Mouse (Mus musculus): ENCODE measurements around the gene Izumo2.
A peak's percentile ranks its signal among the peaks of the same experiment; 100 is the strongest.

The Izumo2 gene

GRCm38 (mm10) chr7:44708574-44708973 lies at the start of gene Izumo2:
Izumo2 (plus strand) TSS chr7:44708742.
- no peak for DNase-seq (ENCODE audit: low read depth, low spot score)

GRCm38 (mm10) chr7:44661219-44661618 lies 47.3 kb upstream of the Izumo2 start:
- DNase-seq (ENCODE audit: low read depth, low spot score), result no peak

GRCm38 (mm10) chr7:44662168-44662567 lies 46.4 kb upstream of the Izumo2 start:
- DNase-seq (ENCODE audit: low read depth, low spot score), result no peak

GRCm38 (mm10) chr7:44662569-44662968 lies 46.0 kb upstream of the Izumo2 start:
- DNase-seq (ENCODE audit: low read depth, low spot score), result no peak

- DNase-seq (ENCODE audit: low read depth, low spot score), result no peak
Measured at GRCm38 (mm10) chr7:44663546-44663945, 45.0 kb upstream of the Izumo2 start.

GRCm38 (mm10) chr7:44664731-44665130 lies 43.8 kb upstream of the Izumo2 start:
- DNase-seq (ENCODE audit: low read depth, low spot score), result no peak

GRCm38 (mm10) chr7:44666462-44666861 lies 42.1 kb upstream of the Izumo2 start:
- no peak for DNase-seq (ENCODE audit: low read depth, low spot score)

GRCm38 (mm10) chr7:44667996-44668738 lies 40.4 kb upstream of the Izumo2 start:
- no peak for DNase-seq (ENCODE audit: low read depth, low spot score)

- no peak for DNase-seq (ENCODE audit: low read depth, low spot score)
Measured at GRCm38 (mm10) chr7:44669103-44669502, 39.4 kb upstream of the Izumo2 start.

- peak; percentile 84 for DNase-seq (ENCODE audit: low read depth, low spot score)
Measured at GRCm38 (mm10) chr7:44670803-44671202, 37.7 kb upstream of the Izumo2 start, which contains the start of gene Myh14. Myh14 (minus strand) TSS chr7:44670843.

GRCm38 (mm10) chr7:44672193-44672592 lies 36.3 kb upstream of the Izumo2 start:
- DNase-seq (ENCODE audit: low read depth, low spot score), result no peak

- no peak for DNase-seq (ENCODE audit: low read depth, low spot score)
Measured at GRCm38 (mm10) chr7:44674511-44674910, 34.0 kb upstream of the Izumo2 start.

- no peak for DNase-seq (ENCODE audit: low read depth, low spot score)
Measured at GRCm38 (mm10) chr7:44675171-44675570, 33.4 kb upstream of the Izumo2 start.

- DNase-seq (ENCODE audit: low read depth, low spot score), result no peak
Measured at GRCm38 (mm10) chr7:44676126-44676525, 32.4 kb upstream of the Izumo2 start.

- no peak for DNase-seq (ENCODE audit: low read depth, low spot score)
Measured at GRCm38 (mm10) chr7:44676611-44677010, 31.9 kb upstream of the Izumo2 start.

GRCm38 (mm10) chr7:44683656-44684055 lies 24.9 kb upstream of the Izumo2 start:
- DNase-seq (ENCODE audit: low read depth, low spot score), result no peak

- DNase-seq (ENCODE audit: low read depth, low spot score), result no peak
Measured at GRCm38 (mm10) chr7:44685531-44686402, 22.8 kb upstream of the Izumo2 start.

GRCm38 (mm10) chr7:44688890-44689289 lies 19.7 kb upstream of the Izumo2 start:
- no peak for DNase-seq (ENCODE audit: low read depth, low spot score)

- DNase-seq (ENCODE audit: low read depth, low spot score), result no peak
Measured at GRCm38 (mm10) chr7:44689331-44689730, 19.2 kb upstream of the Izumo2 start.

GRCm38 (mm10) chr7:44693427-44694175 lies 14.9 kb upstream of the Izumo2 start:
- DNase-seq (ENCODE audit: low read depth, low spot score), result no peak

GRCm38 (mm10) chr7:44695223-44695622 lies 13.3 kb upstream of the Izumo2 start:
- DNase-seq (ENCODE audit: low read depth, low spot score), result no peak

GRCm38 (mm10) chr7:44697191-44697710 lies 11.3 kb upstream of the Izumo2 start:
- peak; percentile 7 for DNase-seq (ENCODE audit: low read depth, low spot score)

All from forelimb bud, embryonic 11.5 days (tissue).